Mouse (Mus musculus) intestine, embryonic 16.5 days (tissue): ENCODE measurements at regions not wholly inside any gene's neighbourhood (a gene's known extent, or its start where the extent isn't known, plus 50 kb on each side); places are given as distances from the start of the nearest gene placed in this dataset.

Source experiments
- ATAC-seq: fragments of 200-750 bp; cut with Nextera tagmentation; 2 replicates; pipeline ENCODE4 v1.8.0; 2017; ENCODE audit warnings: moderate TSS enrichment, moderate library complexity
- H3K27ac ChIP-seq: fragments of 300-500 bp; sonication (generic); 2 replicates; pipeline ENCODE4 v1.5.1; 2014; ENCODE audit warnings: mild to moderate bottlenecking, low read length
- H3K27me3 ChIP-seq: fragments of 300-500 bp; sonication (generic); replicated peaks from 2 replicates; pipeline ENCODE4 v1.6.1; 2014; ENCODE audit warnings: low read length, control low read depth, mixed read lengths; ENCODE audit not compliant: control insufficient read depth, insufficient read depth
- H3K36me3 ChIP-seq: fragments of 300-500 bp; sonication (generic); 2 replicates; pipeline ENCODE4 v1.6.1; 2014; ENCODE audit warnings: low read length, control low read depth; ENCODE audit not compliant: control insufficient read depth, insufficient read depth
- H3K4me1 ChIP-seq: fragments of 300-500 bp; sonication (generic); 2 replicates; pipeline ENCODE4 v1.6.1; 2014; ENCODE audit warnings: low read length, control low read depth, mixed read lengths; ENCODE audit not compliant: control insufficient read depth, insufficient read depth
- H3K4me2 ChIP-seq: fragments of 300-500 bp; sonication (generic); 2 replicates; pipeline ENCODE4 v1.6.1; 2014; ENCODE audit warnings: low read depth, low read length, control low read depth
- H3K4me3 ChIP-seq: fragments of 300-500 bp; sonication (generic); 2 replicates; pipeline ENCODE4 v1.5.1; 2014; ENCODE audit warnings: mild to moderate bottlenecking, low read length
- H3K9ac ChIP-seq: fragments of 300-500 bp; sonication (generic); 2 replicates; pipeline ENCODE4 v1.6.1; 2014; ENCODE audit warnings: low read depth, low read length
- H3K9me3 ChIP-seq: fragments of 300-500 bp; sonication (generic); 2 replicates; pipeline ENCODE4 v1.6.1; 2016; ENCODE audit warnings: low read length, control low read depth; ENCODE audit not compliant: control insufficient read depth
- WGBS: fragments of 180-500 bp; shearing (Covaris S2); extraction: QIAGEN DNeasy Blood & Tissue Kit; methylation state at CpG from one replicate; pipeline ENCODE4 v1.1.7; 2014; 5-methylcytosine and 5-hydroxymethylcytosine counted together

GRCm38 (mm10) chr4:105658581-105658980 is 131.1 kb upstream of the Gm12728 start:
- H3K4me1 ChIP-seq = 0 out of 2 replicates have a peak, but pooled peaks cover 2% of the 10 kb centered on the region
- WGBS = 66% methylated on average over 3 of the region's 3 CpGs

GRCm38 (mm10) chr4:105676690-105677089 is 113.0 kb upstream of the Gm12728 start:
- Histone ChIP-seq H3K4me2 (no peak overlapping the region), H3K9me3 (no peaks in the 10 kb centered on the region), H3K4me1 (no peaks in the 10 kb centered on the region), H3K36me3 (no peaks in the 10 kb centered on the region), H3K27ac (no peak overlapping the region), H3K9ac (no peak overlapping the region), H3K27me3 (no peaks in the 10 kb centered on the region), H3K4me3 (no peak overlapping the region)
- 86% methylated on average over 1 of the region's 1 CpGs for WGBS
- ATAC-seq = no peak

More at GRCm38 (mm10) chr4:105658581-105658980, 131.1 kb upstream of the Gm12728 start:
- ATAC-seq = no peak
- Histone ChIP-seq H3K4me3 (no peak overlapping the region), H3K27ac (no peak overlapping the region), H3K27me3 (no peaks in the 10 kb centered on the region), H3K9ac (no peak overlapping the region), H3K36me3 (no peaks in the 10 kb centered on the region), H3K9me3 (no peaks in the 10 kb centered on the region), H3K4me2 (no peak overlapping the region)

- no peak overlapping the region for H3K4me3 ChIP-seq
- no peak for ATAC-seq
- H3K9ac ChIP-seq = no peak overlapping the region
- H3K9me3 ChIP-seq = no peaks in the 10 kb centered on the region
- no peaks in the 10 kb centered on the region for H3K36me3 ChIP-seq
- H3K4me1 ChIP-seq = no peaks in the 10 kb centered on the region
- WGBS = 45% methylated on average over 3 of the region's 3 CpGs
- no peak overlapping the region for H3K27ac ChIP-seq
- no peaks in the 10 kb centered on the region for H3K27me3 ChIP-seq
- H3K4me2 ChIP-seq = no peak overlapping the region
Observed at GRCm38 (mm10) chr4:105690716-105691115, 99.0 kb upstream of the Gm12728 start.

- Histone ChIP-seq H3K27me3 (no peaks in the 10 kb centered on the region), H3K4me1 (no peaks in the 10 kb centered on the region), H3K4me2 (no peak overlapping the region), H3K9ac (no peak overlapping the region), H3K9me3 (no peaks in the 10 kb centered on the region), H3K4me3 (no peak overlapping the region), H3K36me3 (no peaks in the 10 kb centered on the region), H3K27ac (no peak overlapping the region)
- ATAC-seq = no peak
- 81% methylated on average over 4 of the region's 4 CpGs for WGBS
Observed at GRCm38 (mm10) chr4:105692380-105692779, 97.3 kb upstream of the Gm12728 start.

GRCm38 (mm10) chr4:105695895-105696294 is 93.8 kb upstream of the Gm12728 start:
- whole genome bisulfite sequencing = 55% methylated on average over 2 of the region's 2 CpGs
- Histone ChIP-seq H3K4me1 (no peaks in the 10 kb centered on the region), H3K27ac (no peak overlapping the region), H3K9ac (no peak overlapping the region), H3K27me3 (no peaks in the 10 kb centered on the region), H3K9me3 (no peaks in the 10 kb centered on the region), H3K4me2 (no peak overlapping the region), H3K4me3 (no peak overlapping the region), H3K36me3 (no peaks in the 10 kb centered on the region)
- no peak for ATAC-seq

- no peaks in the 10 kb centered on the region for H3K4me1 ChIP-seq
- no peak overlapping the region for H3K4me2 ChIP-seq
- no peaks in the 10 kb centered on the region for H3K36me3 ChIP-seq
- H3K9me3 ChIP-seq = no peaks in the 10 kb centered on the region
- H3K9ac ChIP-seq = no peak overlapping the region
- no peak overlapping the region for H3K27ac ChIP-seq
- no peak for ATAC-seq
- WGBS = 83% methylated on average over 4 of the region's 4 CpGs
- H3K4me3 ChIP-seq = no peak overlapping the region
- H3K27me3 ChIP-seq = no peaks in the 10 kb centered on the region
Observed at GRCm38 (mm10) chr4:105697123-105697522, 92.5 kb upstream of the Gm12728 start.

- Histone ChIP-seq H3K27ac (no peak overlapping the region), H3K9ac (no peak overlapping the region), H3K27me3 (no peaks in the 10 kb centered on the region), H3K9me3 (no peaks in the 10 kb centered on the region), H3K4me1 (no peaks in the 10 kb centered on the region), H3K36me3 (no peaks in the 10 kb centered on the region), H3K4me2 (no peak overlapping the region), H3K4me3 (no peak overlapping the region)
- 74% methylated on average over 3 of the region's 3 CpGs for WGBS
- ATAC-seq = no peak
Observed at GRCm38 (mm10) chr4:105702036-105702435, 87.6 kb upstream of the Gm12728 start.

GRCm38 (mm10) chr4:105703408-105703807 is 86.3 kb upstream of the Gm12728 start:
- H3K4me1 ChIP-seq = no peaks in the 10 kb centered on the region
- H3K9ac ChIP-seq = no peak overlapping the region
- 81% methylated on average over 3 of the region's 3 CpGs for WGBS
- H3K9me3 ChIP-seq = no peaks in the 10 kb centered on the region
- no peaks in the 10 kb centered on the region for H3K27me3 ChIP-seq
- H3K4me3 ChIP-seq = no peak overlapping the region
- H3K4me2 ChIP-seq = no peak overlapping the region
- no peak for ATAC-seq
- H3K27ac ChIP-seq = no peak overlapping the region
- no peaks in the 10 kb centered on the region for H3K36me3 ChIP-seq

GRCm38 (mm10) chr4:105704271-105704670 is 85.4 kb upstream of the Gm12728 start:
- Histone ChIP-seq H3K4me3 (no peak overlapping the region), H3K9ac (no peak overlapping the region), H3K4me1 (no peaks in the 10 kb centered on the region), H3K27ac (no peak overlapping the region), H3K9me3 (no peaks in the 10 kb centered on the region), H3K36me3 (no peaks in the 10 kb centered on the region), H3K4me2 (no peak overlapping the region), H3K27me3 (no peaks in the 10 kb centered on the region)
- WGBS = 86% methylated on average over 9 of the region's 9 CpGs
- no peak for ATAC-seq

GRCm38 (mm10) chr4:105705996-105706395 is 83.7 kb upstream of the Gm12728 start:
- Histone ChIP-seq H3K27ac (no peak overlapping the region), H3K27me3 (no peaks in the 10 kb centered on the region), H3K9me3 (no peaks in the 10 kb centered on the region), H3K4me2 (no peak overlapping the region), H3K4me3 (no peak overlapping the region), H3K36me3 (no peaks in the 10 kb centered on the region), H3K9ac (no peak overlapping the region), H3K4me1 (no peaks in the 10 kb centered on the region)
- ATAC-seq = no peak
- 49% methylated on average over 6 of the region's 6 CpGs for WGBS
